In the genomic region with DNA sequence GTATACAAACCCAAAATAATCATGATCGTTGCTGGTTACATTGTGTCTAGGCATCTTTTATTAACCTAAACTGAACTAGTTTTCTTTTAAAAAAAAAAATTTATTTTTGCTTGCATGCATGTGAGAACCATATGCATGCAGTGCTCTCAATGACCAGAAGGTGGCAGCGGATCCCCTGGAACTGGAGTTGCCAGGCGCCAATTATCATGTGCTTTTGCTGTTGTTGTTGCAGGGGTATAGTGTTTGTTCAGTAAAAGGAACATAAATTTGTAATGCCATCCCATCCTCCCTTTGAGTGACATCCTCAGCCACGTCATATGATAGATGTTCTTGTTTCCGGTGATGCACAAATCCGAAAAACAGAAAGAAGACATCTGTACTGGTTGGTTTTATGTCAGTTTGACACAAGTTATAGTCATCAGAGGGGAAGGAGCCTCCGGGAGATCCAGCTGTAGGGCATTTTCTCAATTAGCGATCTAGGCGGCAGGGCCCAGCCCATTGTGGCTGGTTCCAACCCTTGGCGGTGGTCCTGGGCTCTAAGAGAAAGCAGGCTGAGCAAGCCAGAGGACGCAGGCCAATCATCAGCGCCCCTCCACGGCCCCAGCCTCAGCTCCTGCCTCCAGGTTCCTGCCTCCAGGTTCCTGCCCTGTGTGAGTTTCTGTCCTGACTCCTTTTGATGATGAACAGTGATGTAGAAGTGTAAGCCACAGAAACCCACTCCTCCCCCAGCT, we compare ENCODE assay signal across 8 mouse cellular contexts. TPM values are rescaled to one million over a fixed set of nuclear protein-coding genes. Genes with fewer than 3 reads are reported as not detected.
DNase-seq lines count a peak whose midpoint lies in the region; ATAC-seq and TF ChIP-seq lines count a peak whose summit lies in the region.
"Had no signal": no experiment of that assay in that cellular context is flagged by ENCODE, and none has a peak within 500 bp of the region (broad histone marks: within the 10 kb centered on the region; RNA-seq: fewer than 3 reads in every experiment).

No protein-coding gene starts in this region.

- H3K9ac ChIP-seq in heart, adult 2 months (ENCODE audit: low read depth, low read length), result no peak overlapping the region
- H3K9ac ChIP-seq: limb, embryonic 12.5 days had no signal

- peaks cover 43% of the 10 kb centered on the region for H3K27me3 ChIP-seq in E14TG2a.4 (ENCODE audit: insufficient read depth, low read length)
- H3K27me3 ChIP-seq in heart, adult 2 months (ENCODE audit: control insufficient read depth, insufficient read depth, low read length), result no peaks in the 10 kb centered on the region

- no peak overlapping the region for H3K4me3 ChIP-seq in E14TG2a.4 (replicated peaks; ENCODE audit: low read length)
- H3K4me3 ChIP-seq in cortical plate, adult 2 months (ENCODE audit: insufficient read depth, low read length), result no peak overlapping the region
- H3K4me3 ChIP-seq in heart, adult 2 months, result no peak overlapping the region
- H3K4me3 ChIP-seq: limb, embryonic 12.5 days had no signal

- H3K27ac ChIP-seq in cortical plate, adult 2 months (ENCODE audit: insufficient read depth, low read length), result no peak overlapping the region
- H3K27ac ChIP-seq in heart, adult 2 months, result no peak overlapping the region
- H3K27ac ChIP-seq: limb, embryonic 12.5 days had no signal

- peak; percentile 67 to 91 for DNase-seq in adrenal gland, adult (ENCODE audit: inconsistent age in 2 of 2, low spot score in 1 of 2)
- DNase-seq in heart, adult 2 months, result peak; percentile 75 to 87
- DNase-seq in layer of hippocampus, postnatal 10 days (ENCODE audit: low spot score in 2 of 2), result peak; percentile 87 to 89
- DNase-seq in spleen, postnatal 10 days (ENCODE audit: low spot score in 2 of 2), result peak; percentile 54 to 86

- ATAC-seq in megakaryocyte-erythroid progenitor cell, adult 5-6 weeks (replicated peaks; ENCODE audit: low FRiP score, low TSS enrichment, poor library complexity, severe bottlenecking), result peak; percentile 64; the same call in 1 of the 2 replicates

- 44% methylated on average over 13 of the region's 13 CpGs for WGBS in heart, adult 2 months

- no peaks in the 10 kb centered on the region for H3K9me3 ChIP-seq in E14TG2a.4 (ENCODE audit: low read length)
- H3K9me3 ChIP-seq: limb, embryonic 12.5 days had no signal

- intact Hi-C loops in heart, adult 2 months (cut with DNase I), result loop anchor here (1.0 kb wide), 2 partner anchors 496 to 582 kb away; no protein-coding TSS in a partner anchor

- no peak for TF ChIP-seq POLR2A in cortical plate, adult 2 months (IDR thresholded peaks at IDR 0.05; ENCODE audit: extremely low read depth, insufficient read depth, low read length)
- no peak for TF ChIP-seq POLR2A in heart, adult 2 months (IDR thresholded peaks at IDR 0.05; ENCODE audit: insufficient read depth, low read depth, low read length)

- H3K79me2 ChIP-seq in heart, adult 2 months (replicated peaks; ENCODE audit: control insufficient read depth, insufficient read depth, low read length), result no peaks in the 10 kb centered on the region

- peak; percentile 84 for TF ChIP-seq CTCF in E14TG2a.4 (conservative IDR thresholded peaks at IDR 0.05; ENCODE audit: low read length)
- peak; percentile 97 for TF ChIP-seq CTCF in cortical plate, adult 2 months (IDR thresholded peaks at IDR 0.05; ENCODE audit: extremely low read depth, insufficient read depth, low read length)
- peak; percentile 100; the same call in 1 of the 2 replicates for TF ChIP-seq CTCF in heart, adult 2 months (IDR thresholded peaks at IDR 0.05)

- H3K36me3 ChIP-seq in E14TG2a.4 (ENCODE audit: insufficient read depth, low read length), result no peaks in the 10 kb centered on the region
- no peaks in the 10 kb centered on the region for H3K36me3 ChIP-seq in heart, adult 2 months (ENCODE audit: control insufficient read depth, insufficient read depth, low read length)
- H3K36me3 ChIP-seq: limb, embryonic 12.5 days had no signal

- TF ChIP-seq EP300 in heart, adult 2 months (IDR thresholded peaks at IDR 0.05; ENCODE audit: insufficient read depth, low read depth, low read length), result peak; percentile 97

- peaks cover 48% of the 10 kb centered on the region for H3K4me1 ChIP-seq in E14TG2a.4 (replicated peaks; ENCODE audit: low read depth, low read length)
- no peaks in the 10 kb centered on the region for H3K4me1 ChIP-seq in cortical plate, adult 2 months (ENCODE audit: control insufficient read depth, insufficient read depth, low read length)
- H3K4me1 ChIP-seq in heart, adult 2 months (ENCODE audit: control insufficient read depth, insufficient read depth, low read length), result peaks cover 3% of the 10 kb centered on the region; the same call in 1 of the 2 replicates

RNA-seq across cellular contexts. Expression of gene Foxo1, which starts 5.5 kb away (rescaled TPM):
- 6.7 and 8.5 TPM in 2 replicates for polyA plus RNA-seq in cortical plate, adult 2 months (2012; rRNA removed)
- 10 to 100 TPM; 12.2 to 12.9 TPM for total RNA-seq in heart, adult 2 months (2021)
- 7.7 and 10.7 TPM in 2 replicates for polyA plus RNA-seq in heart, adult 2 months (2012; rRNA removed)
- 10 to 100 TPM; 20.6 to 24.5 TPM for total RNA-seq in layer of hippocampus, postnatal 10 days (2021)
- 5.9 and 7.4 TPM in 2 replicates for total RNA-seq in megakaryocyte-erythroid progenitor cell, adult 5-6 weeks (2014; fragmentation: Nextera tagmentation)
- 1.6 and 2.3 TPM in 2 replicates for total RNA-seq in megakaryocyte-erythroid progenitor cell, adult 5-6 weeks (2017)
